Mouse (Mus musculus) 3T3-L1 (cell line): ENCODE measurements at regions not wholly inside any gene's neighbourhood (a gene's known extent, or its start where the extent isn't known, plus 50 kb on each side); places are given as distances from the start of the nearest gene placed in this dataset.

Source experiments
- DNase-seq: peaks from one replicate; pipeline ENCODE4 v3.0.0-alpha.2; 2015; ENCODE audit warnings: low read depth, low spot score

GRCm38 (mm10) chr12:29368107-29368819 lies 159.9 kb upstream of the Myt1l start:
- DNase-seq, result no peak

DNA sequence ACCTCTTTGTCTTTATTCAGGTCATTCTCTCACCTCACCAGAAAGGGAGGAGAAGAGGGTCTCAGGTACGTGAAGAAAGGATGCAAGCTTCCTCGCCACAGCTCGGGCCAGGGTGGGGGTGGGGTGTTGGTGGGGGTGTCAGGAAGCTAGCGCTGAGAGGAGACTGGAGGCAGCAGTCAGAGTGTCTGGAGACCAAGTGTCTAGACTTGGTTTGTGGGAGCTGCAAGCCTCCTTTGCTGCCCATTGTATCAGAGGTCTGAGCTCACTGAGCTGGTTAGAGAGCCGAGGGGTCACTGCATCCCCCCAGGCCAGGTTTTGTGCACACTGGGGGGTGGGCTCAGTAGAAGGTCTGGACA lies 159.4 kb upstream of the Myt1l start:
- DNase-seq, result no peak

DNA sequence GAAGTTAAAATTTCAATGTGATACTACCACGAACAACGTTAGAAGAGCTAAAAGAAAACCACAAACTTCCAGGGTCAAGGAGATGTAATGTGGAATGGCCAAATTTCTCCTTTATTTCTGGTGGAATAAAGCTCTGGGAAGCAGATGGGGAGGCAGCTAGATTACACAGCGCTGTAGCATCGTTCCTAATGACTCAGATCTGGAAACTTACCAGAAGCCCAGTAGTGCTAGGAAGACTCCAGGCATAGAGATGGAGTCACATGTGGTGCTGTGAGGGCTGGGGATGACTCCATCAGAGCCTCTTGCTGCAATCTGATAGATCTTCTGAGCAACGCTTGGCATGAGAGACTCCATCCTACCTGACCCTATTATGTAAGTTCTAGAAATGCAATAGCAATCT lies 136.4 kb upstream of the Myt1l start:
- peak; percentile 22 for DNase-seq

DNA sequence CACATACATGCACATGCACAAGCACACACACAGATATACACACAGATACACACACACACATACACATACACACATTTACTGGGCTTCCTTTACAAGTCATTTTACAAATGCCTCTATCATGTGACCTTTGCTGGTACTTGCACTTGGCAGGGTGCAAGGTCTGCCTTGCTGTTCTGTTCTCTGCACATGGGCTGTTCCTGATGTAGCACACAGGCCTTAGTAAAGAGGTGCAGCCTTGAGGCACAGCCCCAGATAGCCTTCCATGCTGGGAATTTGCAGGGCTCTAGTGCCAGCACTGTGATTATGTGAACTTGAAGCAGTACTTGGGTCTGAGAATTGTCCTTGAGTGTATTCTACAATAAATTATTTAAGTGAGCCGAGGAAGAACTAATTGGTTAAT lies 133.9 kb upstream of the Myt1l start:
- DNase-seq, result no peak

DNA sequence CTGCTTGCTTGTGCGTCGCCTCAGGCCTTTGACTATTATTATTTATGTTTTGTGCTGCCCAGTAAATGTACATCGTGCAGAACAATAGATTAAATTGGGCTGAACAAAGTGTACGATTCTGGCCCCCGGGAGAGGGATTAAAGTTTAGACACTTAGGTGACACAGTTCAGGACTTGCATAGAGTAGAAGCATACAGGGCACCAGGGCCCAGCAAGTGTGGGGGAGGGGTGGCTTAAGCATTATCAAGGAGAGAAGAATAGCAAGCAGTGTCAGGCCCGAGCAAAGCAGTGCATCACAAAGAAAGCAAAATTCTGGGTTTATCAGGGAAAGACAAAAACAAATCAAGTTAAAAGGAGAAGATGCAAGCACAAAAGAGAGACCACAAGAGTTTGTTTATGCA lies 133.3 kb upstream of the Myt1l start:
- no peak for DNase-seq

GRCm38 (mm10) chr12:29395401-29395982 lies 132.7 kb upstream of the Myt1l start:
- no peak for DNase-seq

DNA sequence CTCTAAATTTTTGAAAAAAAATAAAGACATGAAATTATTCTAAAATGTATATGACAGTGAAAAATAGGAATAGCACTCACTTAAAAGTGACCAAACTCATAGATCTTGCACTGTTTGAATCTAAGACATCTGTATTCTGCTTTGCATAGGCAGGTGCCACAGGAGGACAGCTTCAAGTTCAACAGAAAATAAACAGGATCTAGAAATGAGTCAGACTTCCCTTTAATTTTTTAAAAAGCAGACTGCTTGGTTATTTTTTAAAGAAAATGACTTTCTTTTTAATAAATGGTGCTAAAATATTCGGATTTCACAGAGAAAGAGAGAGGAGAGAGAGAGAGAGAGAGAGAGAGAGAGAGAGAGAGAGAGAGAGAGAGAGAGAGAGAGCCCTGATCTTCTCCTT lies 123.8 kb upstream of the Myt1l start:
- no peak for DNase-seq

DNA sequence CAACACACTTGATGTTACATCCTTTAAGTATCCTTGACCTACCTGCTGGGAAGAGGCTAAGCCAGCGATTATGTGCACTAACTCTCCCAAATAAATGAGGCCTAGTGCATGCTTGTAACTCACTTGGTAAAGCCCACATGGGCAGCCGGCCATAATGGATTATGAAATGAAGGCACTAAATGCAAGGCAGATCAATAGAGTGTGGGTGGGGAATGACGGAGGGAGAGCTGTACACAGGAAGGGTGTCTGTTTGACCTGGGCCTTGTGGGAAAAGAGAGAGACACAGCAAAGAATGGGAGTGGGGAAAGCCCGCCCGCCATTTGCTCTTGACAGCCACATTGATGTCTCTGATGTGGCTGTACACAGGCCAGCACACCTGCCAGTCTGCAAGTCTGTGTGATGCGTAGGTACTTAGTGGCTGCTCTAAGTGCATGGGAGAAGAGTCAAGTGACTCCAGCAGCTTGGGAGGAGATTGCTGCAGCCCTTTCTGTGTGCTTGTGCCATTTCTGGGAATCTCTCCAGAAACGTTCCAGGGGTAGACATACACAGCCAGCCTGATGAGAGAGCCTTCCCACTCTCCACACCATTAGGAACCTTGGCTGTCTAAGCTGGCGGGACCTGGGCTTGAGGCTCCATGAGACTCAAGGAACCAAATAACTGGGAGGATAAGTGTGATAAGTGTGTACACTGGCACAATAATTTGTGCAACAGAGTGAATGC lies 118.7 kb upstream of the Myt1l start:
- no peak for DNase-seq

DNA sequence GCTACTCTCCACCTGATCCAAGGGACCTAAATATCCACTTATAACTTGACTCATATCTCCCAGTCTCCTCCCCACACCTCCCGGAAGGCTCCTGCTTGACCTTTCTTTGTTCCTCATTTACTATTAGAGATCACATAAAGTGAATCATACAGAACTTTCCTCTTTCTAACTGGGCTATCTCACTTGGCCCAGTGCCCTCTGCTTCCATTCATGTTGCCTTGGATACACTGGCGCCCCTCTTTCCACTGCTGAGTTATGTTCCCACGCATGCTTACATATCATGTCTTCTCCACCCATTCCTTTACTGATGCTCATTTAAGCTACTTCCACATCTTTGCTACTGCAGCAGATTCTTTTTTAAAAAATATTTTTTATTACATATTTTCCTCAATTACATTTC lies 94.2 kb upstream of the Myt1l start:
- no peak for DNase-seq

- no peak for DNase-seq
These were observed 88.7 kb upstream of the Myt1l start for GRCm38 (mm10) chr12:29439343-29440019.

DNA sequence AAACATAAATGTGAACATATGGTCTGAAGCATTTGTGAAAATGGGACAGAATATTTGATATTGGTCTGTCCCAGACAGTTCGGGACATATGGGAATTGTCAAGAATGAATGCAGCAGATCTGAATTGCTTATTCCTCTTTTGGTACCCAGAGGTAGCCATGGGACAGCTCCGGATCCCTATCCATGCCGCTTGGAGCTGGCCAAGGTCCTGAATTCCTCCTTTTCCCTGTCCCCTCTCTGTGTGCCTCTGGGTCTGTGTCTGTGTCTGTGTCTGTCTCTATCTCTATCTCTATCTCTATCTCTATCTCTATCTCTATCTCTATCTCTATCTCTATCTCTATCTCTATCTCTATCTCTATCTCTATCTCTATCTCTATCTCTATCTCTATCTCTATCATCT lies 63.0 kb upstream of the Myt1l start:
- peak; percentile 60 for DNase-seq
